Mouse (Mus musculus) retina, embryonic 14.5 days (tissue): ENCODE measurements at regions not wholly inside any gene's neighbourhood (a gene's known extent, or its start where the extent isn't known, plus 50 kb on each side); places are given as distances from the start of the nearest gene placed in this dataset.

ENCODE experiments used
- DNase-seq: peaks from one replicate; pipeline ENCODE4 v3.0.0-alpha.2; 2015; ENCODE audit warnings: low spot score

DNA sequence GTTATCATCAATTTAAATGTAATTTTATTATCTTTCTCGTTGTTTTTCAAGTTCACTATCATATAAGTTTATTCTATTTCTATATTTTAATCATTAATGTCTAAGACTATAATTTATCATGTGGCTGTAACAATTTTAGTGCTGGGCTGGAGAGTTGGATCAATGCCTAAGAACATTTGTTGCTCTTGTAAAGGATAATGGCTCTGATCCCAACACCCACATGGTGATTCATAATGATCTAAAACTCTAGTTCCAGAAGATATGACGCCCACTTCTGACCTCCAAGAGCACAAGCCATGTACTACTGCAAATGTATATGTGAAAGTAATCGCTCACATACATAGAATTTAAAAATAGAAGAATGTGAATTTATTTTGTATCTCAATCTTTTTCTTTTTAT lies 6117.1 kb downstream of the 9330182O14Rik start:
- no peak for DNase-seq

- no peak for DNase-seq
Measured at GRCm38 (mm10) chr15:46285276-46285675, 6151.1 kb downstream of the 9330182O14Rik start.

DNA sequence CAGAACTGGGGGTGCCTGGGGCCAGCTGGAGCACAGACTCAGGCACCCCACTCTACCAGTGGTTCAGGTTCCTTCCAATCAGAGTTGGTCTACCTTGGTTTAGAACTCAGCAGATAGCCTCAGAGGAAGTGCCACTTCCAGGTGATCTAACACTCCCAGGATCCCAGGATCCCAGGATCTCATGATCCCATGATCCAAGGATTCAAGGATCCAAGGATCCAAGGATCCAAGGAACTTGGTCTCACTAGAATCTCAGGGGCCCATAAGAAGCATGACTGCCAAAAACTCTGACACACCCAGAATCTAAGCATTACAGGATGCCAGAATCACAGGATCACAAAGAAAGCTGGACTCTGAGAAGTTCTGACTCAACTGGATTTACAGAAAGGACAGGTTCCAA lies 6169.1 kb downstream of the 9330182O14Rik start:
- DNase-seq = peak; percentile 43
